Mouse (Mus musculus) gonadal fat pad, adult 2 months (tissue): ENCODE measurements around the gene Pimreg. TPM values are rescaled to one million over a fixed set of nuclear protein-coding genes. Genes with fewer than 3 reads are reported as not detected.

Experiments used
- DNase-seq: peaks from one replicate; pipeline ENCODE4 v3.0.0-alpha.2; 2012; ENCODE audit warnings: low read depth
- polyA plus RNA-seq: library from polyadenylated mRNA; depleted of rRNA; stranded (reverse); fragments of >200 nt; gene quantifications from 2 replicates; pipeline ENCODE4 v1.2.3, GENCODE M21; 2012; rRNA removed

The Pimreg gene
- 0.44 and 3.0 TPM in 2 replicates for polyA plus RNA-seq

DNA sequence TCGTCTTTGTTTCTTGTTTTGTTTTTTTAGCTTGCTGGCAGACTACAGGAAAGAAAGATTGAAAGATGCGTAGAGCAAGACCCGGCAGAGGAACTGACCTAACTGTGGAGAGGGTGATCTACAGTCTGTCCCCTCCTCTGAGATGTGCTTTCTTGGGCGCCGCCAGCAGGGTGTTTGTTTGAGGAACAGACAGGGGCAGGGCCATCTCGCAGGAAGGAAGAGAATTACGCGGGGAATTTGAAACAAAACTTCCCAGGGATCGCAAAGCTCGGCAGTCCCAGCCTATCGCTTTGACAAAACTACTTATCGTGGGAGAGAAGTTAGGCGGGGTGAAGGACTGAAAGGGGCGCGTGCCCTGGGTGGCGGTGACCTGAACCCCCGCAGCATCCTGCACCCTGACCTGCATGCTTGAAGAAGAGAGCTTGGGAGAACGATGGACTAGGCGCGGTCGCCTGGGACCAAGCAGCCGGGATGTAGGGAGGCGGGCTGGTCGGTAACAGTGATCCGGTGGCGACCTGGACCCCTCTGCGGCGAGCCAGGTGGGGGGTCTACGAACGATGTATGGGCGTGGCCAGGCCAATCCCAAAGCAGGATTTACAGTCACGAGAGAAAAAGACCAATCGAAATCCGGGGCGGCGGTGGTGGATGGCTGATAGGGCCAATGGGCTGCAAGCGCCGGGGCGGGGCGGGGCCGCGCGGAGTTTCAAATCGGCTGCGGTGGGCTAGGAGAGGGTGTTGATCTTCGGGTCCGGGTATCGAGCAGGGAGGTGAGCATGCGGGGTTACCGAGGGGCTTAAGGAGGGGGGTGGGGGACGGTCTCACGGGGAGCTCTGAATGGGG, at the start of gene Pimreg:
Gene Pimreg (plus strand): TSS at position 265 of the 840 bp plus-strand sequence.
- DNase-seq, result no peak

DNA sequence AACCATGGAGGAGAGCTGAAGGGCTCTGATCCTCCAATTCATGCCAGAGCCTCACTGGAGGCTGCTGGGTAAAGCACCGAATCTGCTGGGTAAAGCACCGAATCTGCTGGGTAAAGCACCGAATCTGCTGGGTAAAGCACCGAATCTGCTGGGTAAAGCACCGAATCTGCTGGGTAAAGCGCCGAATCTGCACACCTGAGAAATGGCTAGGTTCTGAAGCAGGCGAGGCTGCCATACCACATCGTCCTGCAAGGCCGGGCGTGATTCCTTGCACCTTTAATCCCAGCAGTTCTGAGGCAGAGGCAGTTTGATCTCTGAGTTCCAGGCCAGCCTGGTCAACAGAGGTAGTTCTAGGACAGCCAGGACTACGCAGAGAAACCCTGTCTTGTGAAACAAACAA, 49.4 kb upstream of the Pimreg start:
- no peak for DNase-seq

DNA sequence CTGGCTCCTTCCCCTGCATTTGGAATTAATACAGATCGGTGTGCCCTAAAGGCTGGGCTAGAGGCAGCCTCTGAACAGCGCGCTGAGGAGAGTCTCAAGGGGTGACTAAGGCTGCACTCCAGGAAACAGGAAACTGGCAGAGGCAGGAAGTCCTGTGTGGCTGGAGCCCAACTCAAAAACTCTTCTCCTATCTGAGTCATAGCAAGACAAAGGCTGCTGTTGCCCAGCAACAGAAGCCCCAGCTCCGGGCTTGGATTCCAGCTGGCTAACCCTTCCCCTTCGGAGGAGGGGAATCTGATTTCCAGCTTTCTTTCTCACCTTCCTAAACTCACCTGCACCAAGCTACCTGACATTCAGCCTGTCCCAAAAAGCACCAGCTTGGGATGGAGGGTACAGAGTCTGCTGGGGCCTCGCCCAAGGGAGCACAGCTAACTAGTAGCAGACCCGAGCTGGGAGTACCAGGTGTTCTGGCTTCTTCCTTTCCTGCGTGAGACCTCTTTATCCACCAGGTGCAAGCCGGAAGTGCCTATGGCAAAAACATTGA, 45.8 kb upstream of the Pimreg start:
- DNase-seq, result no peak

DNA sequence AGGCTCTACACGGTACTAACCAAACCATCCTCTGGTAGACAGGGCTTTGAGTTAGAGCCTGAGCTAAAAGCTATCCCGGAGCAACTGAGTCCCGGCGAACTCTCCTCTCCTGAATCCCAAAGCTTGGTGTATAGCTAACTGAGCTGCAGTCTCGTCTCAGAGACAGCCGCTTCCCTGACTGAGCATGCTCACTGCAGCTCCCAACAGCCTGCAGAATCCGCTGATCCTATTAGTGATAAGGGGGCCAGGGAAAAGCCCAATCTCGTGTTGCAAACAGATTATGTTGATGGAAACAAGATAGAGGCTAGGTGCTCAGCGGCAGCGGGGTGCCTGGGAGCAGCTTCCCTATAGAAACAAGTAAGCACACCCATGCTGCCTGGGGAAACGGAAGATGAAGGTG, 45.0 kb upstream of the Pimreg start:
- DNase-seq, result no peak

DNA sequence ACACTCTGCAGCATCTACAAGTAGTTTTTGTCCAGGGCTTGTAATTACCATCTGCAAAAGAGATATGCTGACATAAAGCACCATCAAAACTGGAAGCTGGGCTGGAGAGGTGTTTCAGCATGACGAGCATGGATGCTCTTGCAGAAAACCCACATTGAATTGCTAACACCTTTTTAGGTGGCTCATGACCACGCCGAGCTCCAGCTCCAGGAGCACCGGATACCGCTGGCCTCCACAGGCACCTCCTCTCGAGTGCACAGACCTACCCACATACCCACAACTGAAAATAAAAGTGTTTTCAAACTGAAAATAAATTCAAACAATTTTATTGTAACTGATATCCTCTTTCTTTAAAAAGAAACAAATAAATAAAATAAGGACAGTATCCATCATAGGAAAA, 41.6 kb upstream of the Pimreg start:
- no peak for DNase-seq

DNA sequence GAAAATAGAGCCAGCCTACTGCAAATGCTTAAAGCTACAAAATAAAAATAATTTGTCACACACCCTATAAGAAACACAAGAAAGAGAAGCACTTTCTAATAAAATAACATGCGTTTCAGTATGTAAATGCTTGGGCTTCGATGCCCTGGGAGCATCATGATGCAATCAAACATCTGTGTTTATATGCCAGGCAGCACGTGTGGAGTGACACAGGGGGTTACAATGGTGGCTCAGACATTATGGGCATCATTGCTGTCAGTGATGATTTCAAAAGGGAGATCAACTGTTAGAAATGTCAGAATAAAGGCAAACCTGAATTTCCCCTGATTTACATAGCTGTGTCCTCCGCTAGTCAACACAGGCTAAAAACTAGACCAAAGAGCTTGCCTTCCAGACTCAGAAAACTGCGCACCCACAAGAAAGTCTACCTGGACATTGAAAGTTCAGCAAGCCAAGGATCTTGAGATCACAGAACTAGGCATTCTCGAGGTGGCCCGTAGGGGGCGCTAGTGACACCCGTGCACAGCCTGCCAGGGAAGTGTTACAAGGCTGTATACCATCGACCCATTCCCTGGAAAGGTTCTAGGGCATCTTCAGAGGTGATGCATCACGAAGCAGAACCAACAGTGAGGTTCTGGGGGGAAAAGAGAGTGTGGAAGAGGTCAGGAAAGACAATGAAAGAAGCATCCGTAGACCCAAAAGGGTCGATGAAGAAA, 39.5 kb upstream of the Pimreg start:
- DNase-seq, result no peak

DNA sequence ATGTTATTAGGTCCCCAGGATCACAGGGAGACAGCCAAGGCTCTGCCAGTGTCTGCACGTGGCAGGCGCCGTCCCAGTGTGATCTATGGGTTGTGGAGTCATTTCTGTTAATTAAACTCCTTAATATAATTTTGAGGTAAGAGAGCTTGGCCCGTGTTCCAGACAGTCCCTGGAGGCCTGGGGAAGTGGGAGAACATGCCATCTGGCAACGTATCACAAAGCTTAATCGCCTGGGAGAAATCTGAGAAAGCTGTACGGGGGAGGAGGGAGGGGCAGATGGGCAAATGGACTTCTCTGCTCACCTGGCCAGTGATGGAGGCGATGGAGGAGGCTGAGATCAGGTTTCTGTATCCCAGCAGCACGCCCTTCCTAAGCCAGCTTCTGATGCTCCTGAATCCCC, 38.7 kb upstream of the Pimreg start:
- no peak for DNase-seq

DNA sequence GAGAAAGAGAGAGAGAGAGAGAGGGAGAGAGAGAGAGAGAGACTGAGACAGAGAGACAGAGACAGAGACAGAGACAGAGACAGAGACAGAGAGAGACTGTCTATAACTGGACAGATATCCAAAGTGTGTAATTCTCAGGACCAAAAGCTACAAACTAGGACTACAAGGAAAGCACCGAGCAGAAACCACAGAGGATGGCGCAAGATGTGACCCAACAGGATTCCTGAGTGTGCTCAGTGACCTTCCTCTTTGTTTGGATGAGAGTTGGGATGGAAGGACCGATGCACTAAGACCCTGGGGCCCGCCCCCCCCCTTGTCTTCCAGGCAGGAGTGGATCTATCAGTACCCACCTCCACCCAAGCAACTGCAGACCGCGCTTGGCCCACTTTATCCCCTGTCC, 36.3 kb upstream of the Pimreg start:
- no peak for DNase-seq

DNA sequence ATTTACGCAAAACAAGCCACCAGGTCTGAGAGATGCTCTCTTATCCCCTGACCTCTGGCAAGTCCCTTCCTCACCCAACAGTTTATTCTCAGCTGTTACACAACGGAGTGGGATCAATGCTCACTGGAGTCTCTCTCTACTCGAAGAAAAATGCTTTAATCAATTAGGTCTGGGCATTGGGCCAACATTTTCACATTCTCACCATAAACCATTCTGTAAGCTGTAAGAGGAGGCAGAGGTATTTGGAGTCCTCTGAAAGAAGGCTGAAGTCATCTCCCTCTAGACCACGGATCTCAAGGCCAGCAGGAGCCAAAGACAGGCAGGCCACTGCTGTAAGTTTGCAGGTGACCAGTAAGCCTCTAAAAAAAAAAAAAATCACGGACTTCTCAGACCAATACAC, 31.5 kb upstream of the Pimreg start:
- no peak for DNase-seq

DNA sequence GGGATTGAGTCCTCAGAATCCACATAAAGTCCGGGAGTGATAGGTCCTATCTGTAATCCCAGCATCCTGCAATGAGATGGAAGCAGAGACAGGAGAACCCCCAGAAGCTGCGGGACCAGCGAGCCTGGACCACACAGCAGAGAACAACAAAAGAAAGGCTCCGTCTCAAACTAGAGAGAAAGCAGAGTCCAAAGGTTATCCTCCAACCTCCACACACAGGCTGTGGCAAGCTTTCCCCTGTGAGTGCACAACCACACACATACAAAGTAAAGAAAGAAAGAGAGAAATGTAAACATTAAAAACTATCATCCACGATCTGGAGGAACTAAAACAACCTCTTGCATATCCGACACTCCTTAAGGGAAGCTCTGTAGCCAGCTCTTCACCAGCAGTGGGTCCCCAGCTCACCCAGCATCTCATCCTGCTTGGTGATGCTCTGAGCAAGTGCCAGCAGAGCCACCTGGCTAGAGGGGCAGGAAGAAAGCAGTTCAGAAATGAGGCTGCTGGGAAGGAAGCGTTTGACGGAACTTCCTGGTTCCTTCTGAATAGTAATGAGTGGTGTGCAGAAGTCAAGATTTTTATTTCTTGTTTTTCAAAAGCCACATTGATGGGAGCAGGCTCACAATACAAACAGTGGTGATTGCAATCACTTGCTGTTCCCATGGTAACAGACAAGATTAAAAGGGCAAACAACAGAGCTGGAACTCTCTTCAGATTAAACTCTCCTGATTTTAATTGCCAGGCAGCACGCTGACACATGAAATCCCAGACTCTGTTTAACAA, 30.7 kb upstream of the Pimreg start:
- DNase-seq, result no peak

DNA sequence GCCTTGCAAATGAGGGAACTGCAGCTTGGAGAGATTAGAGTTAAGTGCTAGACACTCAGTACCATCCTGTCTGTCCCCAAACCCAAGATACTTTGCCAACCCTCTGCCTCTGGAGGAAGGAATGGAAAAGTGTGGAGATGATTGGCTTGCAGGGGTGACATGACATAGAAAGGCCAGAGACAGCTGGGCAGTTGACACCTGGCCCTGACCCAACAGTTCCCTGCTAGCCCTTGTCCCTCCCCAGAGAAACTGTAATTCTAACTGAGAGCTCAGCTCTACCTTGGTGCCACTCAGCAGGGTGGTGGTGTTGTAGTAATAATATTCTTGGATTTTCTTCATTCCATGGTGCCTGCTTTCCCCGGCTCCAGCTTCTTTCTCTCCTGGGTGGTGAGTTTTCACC, 29.9 kb upstream of the Pimreg start:
- DNase-seq, result no peak

DNA sequence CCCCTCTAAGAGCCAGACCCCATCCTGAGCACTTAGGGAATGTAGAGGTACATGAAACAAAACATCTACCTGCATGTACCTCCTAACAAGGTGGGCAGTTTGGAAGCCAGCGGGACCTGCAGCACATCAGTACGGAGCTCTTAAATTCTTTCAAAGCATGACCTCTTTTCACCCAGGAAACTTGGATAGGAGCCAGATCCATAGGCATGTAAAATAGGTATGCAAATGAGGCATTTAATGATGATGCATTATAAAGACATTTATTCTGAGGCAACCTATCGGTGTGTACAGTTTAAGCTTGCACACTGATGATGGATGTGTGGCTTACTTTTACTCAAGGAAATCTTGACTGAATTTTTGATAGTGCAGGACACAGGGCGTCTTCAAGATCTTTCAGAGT, 27.2 kb upstream of the Pimreg start:
- no peak for DNase-seq

DNA sequence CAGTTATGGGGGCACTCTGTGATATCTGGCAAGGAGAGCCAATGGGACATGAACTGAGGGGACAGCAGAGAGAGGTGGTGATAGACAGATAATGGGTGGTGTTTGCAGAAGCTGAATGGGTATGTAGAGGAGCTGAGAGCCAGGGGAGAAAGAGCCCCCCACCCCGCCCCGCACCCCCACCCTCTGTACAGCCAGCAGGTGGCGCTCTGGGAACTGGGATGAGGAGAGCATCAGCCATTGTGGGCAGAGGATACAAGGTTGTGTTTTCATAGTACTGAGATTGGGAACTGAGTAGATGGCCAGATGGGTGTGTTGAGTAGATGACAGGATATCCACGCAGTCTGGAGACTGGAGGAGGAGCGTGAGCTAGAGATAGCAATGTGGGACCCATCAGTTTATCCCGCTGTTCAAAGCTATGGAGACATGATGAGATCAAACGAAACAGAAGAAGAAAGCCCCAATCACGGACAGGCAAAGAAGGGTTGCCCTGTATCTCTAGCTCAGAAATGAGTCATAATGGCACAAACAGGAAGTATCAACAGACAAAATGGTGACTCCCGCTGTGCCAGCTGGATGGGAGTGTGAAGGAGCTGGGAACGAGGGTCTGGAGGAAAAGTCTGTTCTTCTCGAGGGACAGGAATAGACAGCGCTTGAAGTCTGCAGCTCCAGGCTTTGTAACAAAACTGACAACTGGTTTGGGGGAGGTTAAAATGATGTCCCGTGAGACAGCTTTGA, 25.1 kb upstream of the Pimreg start:
- no peak for DNase-seq

DNA sequence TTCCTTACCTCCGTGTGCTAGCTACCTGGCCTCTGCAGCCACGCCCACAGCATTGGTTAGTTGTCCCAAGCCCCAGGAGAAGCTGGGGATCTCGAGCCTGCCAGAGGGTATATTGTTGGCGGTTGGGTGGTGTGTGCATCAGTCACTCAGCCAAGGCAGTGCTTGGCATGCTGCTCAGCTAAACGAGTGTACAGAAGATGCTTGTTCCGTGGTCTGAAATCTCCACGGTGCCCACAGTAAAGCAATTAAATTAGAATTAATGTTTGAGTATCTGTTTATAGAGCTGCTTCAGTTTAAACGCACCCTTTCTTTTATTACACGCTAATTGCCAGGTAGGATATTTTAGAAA, 24.6 kb upstream of the Pimreg start:
- DNase-seq, result no peak

DNA sequence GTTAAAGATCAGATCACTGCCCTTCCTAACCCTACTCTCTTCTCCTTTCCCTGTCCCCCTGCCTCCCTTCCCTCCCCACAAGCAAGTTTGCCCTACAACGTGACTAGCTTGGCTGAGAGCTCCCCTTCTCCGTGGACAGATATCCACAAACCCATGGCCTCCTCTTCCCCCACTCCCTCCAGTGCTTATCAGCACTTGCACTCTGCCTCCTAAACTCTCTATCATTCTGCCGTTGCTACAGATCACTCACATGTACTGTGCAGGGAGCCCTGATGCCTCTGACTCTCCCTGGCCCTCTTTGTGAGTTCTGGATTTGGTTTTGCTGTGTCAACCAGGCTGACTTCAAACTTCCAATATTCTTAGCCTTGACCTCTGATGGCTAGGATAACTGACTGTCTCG, 20.8 kb upstream of the Pimreg start:
- no peak for DNase-seq

DNA sequence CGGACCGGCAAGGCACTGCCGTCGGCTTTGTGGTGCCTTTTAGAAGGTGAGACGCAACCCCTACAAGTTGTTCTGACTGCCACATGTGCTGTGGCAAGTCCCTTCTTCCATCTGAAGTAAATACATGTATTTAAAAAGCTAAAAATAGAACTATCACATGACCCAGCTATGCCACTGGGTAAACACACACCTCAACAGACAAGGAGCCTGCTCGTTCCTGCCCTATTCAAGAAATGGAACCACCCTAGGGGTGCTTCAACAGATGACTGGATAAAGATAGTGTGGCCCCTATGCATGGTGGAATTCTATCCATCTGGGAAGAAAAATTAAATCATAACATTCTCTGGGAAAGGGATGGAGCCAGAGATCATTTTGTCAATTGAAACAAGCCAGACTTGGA, 19.0 kb upstream of the Pimreg start:
- DNase-seq, result no peak

DNA sequence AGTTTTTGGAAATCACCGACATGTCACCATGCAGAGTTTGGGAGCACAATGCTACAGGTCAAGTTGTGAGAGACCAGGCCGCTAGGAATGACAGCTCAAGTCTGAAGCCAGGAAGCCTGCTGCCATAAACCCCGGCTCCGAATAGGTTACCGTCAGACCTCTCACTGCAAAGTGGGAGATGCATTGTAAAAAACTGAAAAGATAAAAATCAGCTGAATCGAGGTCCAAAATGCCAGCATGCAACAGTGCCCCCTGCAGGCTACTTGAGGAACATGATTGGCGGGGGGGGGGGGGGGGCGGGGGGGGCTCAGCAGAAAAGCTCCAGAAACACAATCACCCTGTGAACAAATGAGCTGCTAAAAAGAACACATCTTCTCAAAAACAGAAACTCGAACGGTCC, 18.3 kb upstream of the Pimreg start:
- no peak for DNase-seq

DNA sequence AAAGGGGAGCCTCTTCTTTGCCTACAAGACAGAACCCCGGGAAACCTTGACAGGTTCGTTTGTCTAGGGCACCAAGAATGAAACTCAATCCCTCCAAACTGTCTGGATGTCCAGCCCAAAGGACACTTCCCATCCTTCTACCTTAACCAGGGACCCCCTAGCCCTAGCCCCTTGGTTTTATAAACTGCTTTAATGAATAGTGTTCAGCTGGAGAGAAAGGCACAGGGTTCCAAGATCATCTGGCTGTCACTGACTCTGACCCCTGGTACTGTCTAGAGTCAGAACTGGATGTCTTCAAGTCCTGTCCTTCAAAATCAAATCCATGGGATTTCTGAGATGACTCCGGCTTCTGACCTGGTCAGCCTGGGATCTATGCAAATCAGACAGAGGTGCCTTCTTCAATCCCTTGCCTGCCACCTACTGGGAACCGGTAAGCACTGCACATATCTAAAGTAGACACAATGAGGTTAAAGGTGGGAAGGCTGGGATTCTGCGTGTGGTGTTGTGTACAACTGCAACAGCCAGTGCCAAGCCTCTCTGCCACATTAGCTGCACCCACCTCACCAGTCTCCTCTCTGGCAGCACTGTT, 17.5 kb upstream of the Pimreg start:
- no peak for DNase-seq

DNA sequence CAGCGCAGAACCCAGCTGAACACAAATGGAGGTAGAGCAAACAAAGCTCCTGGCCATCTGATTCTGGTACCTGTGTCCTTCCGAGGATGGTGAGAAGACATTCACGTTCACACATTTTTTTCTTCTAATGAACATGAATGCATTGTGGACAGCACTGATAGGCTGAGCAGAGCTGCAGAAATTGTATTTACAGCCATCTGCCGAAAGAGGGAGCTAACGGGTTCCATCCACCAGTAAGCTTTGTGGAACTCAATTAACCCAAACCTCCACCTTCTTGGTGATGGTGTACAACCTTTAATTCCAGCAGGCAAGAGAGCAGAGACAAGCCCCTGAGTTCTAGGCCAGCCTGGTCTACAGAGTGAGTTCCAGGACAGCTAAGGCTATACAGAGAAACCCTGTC, 16.0 kb upstream of the Pimreg start:
- no peak for DNase-seq

DNA sequence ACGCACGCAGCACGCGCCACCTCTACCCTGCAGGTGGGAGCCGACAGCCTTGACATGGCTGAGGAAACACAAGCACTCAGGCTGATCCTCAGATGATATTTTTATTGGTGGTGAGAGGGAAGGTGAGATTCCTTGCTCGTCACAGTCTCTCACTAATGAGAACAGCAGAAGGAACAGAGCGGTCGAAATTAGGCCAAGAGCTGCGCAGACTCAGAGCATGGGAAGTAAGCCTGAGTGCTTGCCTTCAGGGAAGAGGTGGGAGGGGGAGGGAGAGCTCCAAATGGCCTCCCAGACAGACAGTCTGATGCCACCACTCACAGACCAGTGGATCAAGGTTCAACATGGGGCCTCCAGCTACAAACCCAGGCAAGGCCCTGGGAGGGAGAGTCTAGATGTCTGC, 15.3 kb upstream of the Pimreg start:
- DNase-seq, result no peak

DNA sequence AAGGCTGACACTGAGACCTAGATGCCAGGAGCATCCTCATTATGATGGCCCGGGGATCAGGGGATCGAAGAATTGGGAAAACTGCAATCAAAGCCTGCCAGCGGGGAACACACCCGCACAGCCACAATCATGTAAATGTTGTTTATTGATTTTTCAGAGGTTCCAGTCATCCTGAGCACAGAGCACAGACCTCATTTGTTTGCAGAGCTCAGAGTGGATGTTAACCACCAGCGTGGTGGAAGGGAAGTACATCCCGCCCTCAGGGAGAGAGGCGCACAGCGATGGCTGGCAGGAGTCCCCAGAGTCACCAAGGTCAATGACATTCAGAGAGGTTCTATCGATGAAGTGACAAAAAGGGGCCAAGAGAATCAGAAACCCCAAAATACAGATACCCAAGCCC, 14.0 kb upstream of the Pimreg start:
- no peak for DNase-seq
